Mouse (Mus musculus): ENCODE results near the gene Ttc24.

DNA sequence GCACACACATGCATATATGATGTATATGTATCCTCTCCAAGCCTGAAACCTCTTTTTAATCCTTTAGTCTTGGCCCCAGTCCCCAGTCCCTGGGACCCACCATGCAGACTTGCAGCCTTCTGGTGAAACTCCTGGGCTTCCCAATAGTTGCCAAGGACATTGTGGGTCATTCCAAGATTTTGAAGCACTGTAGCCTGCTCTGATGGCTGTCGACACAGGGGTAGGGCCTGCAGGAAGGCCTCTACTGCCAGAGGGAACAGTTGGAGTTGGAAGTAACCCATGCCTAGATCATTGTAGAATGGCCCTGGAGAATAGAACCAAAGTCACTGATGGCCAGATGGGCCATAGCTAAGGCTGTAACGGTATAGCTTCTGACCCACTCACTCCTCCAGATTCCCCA, 3.8 kb downstream of the Ttc24 start:
- TF ChIP-seq CTCF (IDR thresholded peaks at IDR 0.05; ENCODE audit: extremely low read depth, insufficient read depth, insufficient read length, insufficient replicate concordance) (no peak), POLR2A (IDR thresholded peaks at IDR 0.05; ENCODE audit: low read depth, low read length) (no peak)

All from spleen, adult 2 months (tissue).